Mouse (Mus musculus): ENCODE measurements at regions not wholly inside any gene's neighbourhood (a gene's known extent, or its start where the extent isn't known, plus 50 kb on each side); places are given as distances from the start of the nearest gene placed in this dataset.

GRCm38 (mm10) chr14:61866532-61867268 is 259.4 kb downstream of the Kcnrg start:
- TF ChIP-seq GATA1 (IDR thresholded peaks at IDR 0.05; ENCODE audit: low read length) = no peak
- TF ChIP-seq TAL1 (IDR thresholded peaks at IDR 0.05; ENCODE audit: low read length) = no peak

All from erythroblast, embryonic 14.5 days (primary cell).